Mouse (Mus musculus) forebrain, embryonic 11.5 days (tissue): ENCODE measurements around the gene Arid5b. TPM values are rescaled to one million over a fixed set of nuclear protein-coding genes. Genes with fewer than 3 reads are reported as not detected.

Experiments used
- ATAC-seq: fragments of 200-750 bp; cut with Nextera tagmentation; replicated peaks from 2 replicates; pipeline ENCODE4 v1.8.0; 2017; ENCODE audit warnings: moderate TSS enrichment; ENCODE audit not compliant: low FRiP score
- DNase-seq: peaks from one replicate; pipeline ENCODE4 v3.0.0-alpha.2; 2017; ENCODE audit warnings: low spot score
- H3K27ac ChIP-seq: fragments of 300-500 bp; sonication (generic); 2 replicates; pipeline ENCODE4 v1.5.1; 2014; ENCODE audit warnings: low read depth, low read length
- H3K27me3 ChIP-seq: fragments of 300-500 bp; sonication (generic); 2 replicates; pipeline ENCODE4 v1.6.1; 2014; ENCODE audit warnings: mild to moderate bottlenecking, low read length, mixed read lengths; ENCODE audit not compliant: control insufficient read depth, insufficient read depth
- H3K36me3 ChIP-seq: fragments of 300-500 bp; sonication (generic); 2 replicates; pipeline ENCODE4 v1.6.1; 2014; ENCODE audit warnings: mild to moderate bottlenecking, low read length, moderate library complexity, mixed read lengths; ENCODE audit not compliant: control insufficient read depth, insufficient read depth
- H3K4me1 ChIP-seq: fragments of 300-500 bp; sonication (generic); replicated peaks from 2 replicates; pipeline ENCODE4 v1.6.1; 2014; ENCODE audit warnings: low read length, mixed read lengths; ENCODE audit not compliant: control insufficient read depth, insufficient read depth
- H3K4me2 ChIP-seq: fragments of 300-500 bp; sonication (generic); 2 replicates; pipeline ENCODE4 v1.6.1; 2014; ENCODE audit warnings: low read depth, mild to moderate bottlenecking, low read length, moderate library complexity, mixed read lengths; ENCODE audit not compliant: severe bottlenecking
- H3K4me3 ChIP-seq: fragments of 300-500 bp; sonication (generic); 2 replicates; pipeline ENCODE4 v1.5.1; 2014; ENCODE audit warnings: low read depth, low read length
- H3K9ac ChIP-seq: fragments of 300-500 bp; sonication (generic); 2 replicates; pipeline ENCODE4 v1.6.1; 2014; ENCODE audit warnings: low read length
- H3K9me3 ChIP-seq: fragments of 300-500 bp; sonication (generic); 2 replicates; pipeline ENCODE4 v1.6.1; 2016; ENCODE audit warnings: low read length, mixed read lengths; ENCODE audit not compliant: control insufficient read depth
- WGBS: fragments of 180-500 bp; shearing (Covaris S2); extraction: QIAGEN DNeasy Blood & Tissue Kit; methylation state at CpG from one replicate; pipeline ENCODE4 v1.1.7; 2014; 5-methylcytosine and 5-hydroxymethylcytosine counted together
- polyA plus RNA-seq: library from polyadenylated mRNA; unstranded; fragments of >200 nt; fragmentation: Nextera tagmentation; extraction: Ambion mirVana; gene quantifications from 2 replicates; pipeline ENCODE4 v1.2.1, GENCODE M21; 2014

Arid5b gene
- polyA plus RNA-seq, 1 experiment from 2014 or later, result 17.1 TPM

DNA sequence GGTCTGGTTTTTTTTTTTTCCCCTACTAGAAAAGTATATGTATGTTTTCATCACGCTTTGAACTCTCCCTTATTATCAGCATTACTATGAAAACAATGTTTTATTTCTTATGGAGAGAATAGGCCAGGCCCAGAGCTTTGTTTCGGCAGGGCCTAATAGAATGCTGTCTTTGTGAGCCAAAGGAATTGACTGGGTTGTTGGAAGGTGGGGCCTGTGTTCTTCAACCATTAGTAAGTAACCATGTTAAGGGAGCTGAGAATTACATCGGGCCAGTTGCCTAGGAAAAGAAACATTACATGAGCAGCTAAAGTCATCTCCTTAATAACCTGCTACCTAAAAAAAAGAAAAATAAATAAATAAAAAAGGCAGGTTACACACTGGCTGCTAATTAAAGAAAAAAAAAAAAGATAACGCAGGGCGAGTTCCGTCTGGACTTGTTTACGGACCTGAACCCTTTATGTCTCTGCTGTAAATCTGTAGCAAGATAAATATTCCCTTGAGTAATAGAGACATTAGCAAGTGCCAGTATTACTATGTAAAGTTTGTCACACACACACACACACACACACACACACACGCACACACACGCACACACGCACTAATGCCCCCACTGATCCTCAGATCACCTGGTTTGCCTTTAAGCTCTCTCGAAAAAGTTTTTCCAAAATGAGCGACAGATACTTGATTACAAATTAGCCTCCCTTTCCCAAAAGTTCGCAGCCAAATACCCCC is 47.7 kb downstream of the Arid5b start:
- H3K27ac ChIP-seq, result no peak overlapping the region
- no peak overlapping the region for H3K4me2 ChIP-seq
- H3K4me1 ChIP-seq, result no peaks in the 10 kb centered on the region
- WGBS, result 80% methylated on average over 13 of the region's 13 CpGs
- no peak overlapping the region for H3K9ac ChIP-seq
- no peaks in the 10 kb centered on the region for H3K36me3 ChIP-seq
- no peaks in the 10 kb centered on the region for H3K9me3 ChIP-seq
- ATAC-seq (no peak), DNase-seq (no peak)
- H3K27me3 ChIP-seq, result no peaks in the 10 kb centered on the region
- no peak overlapping the region for H3K4me3 ChIP-seq

DNA sequence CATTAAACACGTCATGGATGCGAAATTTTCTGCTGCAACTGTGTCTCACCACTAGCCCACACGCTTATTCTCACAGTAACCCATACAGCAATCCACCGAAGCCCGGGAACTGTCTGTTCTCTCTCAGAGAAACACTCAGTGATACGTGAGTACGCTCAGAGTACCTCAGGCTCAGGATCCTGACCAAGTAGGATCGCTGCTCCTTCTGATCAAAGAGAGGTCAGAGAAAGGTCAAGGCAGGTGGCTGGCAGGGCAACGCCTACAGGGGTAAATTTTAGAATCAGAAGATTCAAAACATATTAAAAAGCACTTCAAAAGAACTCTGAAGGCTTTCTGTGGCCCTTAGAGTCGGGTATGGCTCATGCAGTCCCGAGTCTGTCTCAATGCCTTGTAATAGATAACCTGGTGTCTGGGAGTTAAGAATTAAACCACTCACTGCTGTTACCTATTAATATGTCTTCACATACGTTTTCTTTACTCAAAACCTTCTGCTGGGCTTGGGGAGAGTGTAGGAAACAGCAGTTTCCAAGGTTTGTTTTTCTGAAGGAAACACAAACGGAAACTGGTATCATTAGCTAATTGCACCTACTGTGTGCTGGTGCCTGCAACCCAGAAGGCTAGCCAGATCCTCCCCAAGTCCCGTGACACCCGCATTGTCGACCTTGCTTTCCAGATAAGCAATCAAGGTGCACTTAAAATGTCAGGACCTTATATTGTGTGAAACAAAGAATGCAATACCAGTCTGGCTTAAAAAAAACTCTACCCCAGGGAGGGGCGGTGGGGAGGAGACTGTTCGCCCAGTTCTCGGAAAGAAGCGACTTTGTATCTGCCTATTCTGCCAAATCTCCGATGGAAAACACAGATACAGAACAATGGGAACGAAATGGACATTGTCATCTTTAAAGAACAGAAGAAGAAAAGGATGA is 48.6 kb downstream of the Arid5b start:
- Histone ChIP-seq H3K27ac (no peak overlapping the region), H3K27me3 (no peaks in the 10 kb centered on the region), H3K4me2 (no peak overlapping the region), H3K36me3 (no peaks in the 10 kb centered on the region), H3K9me3 (no peaks in the 10 kb centered on the region), H3K4me3 (no peak overlapping the region), H3K4me1 (no peaks in the 10 kb centered on the region), H3K9ac (no peak overlapping the region)
- no peak for ATAC-seq
- 81% methylated on average over 22 of the region's 22 CpGs for WGBS
- no peak for DNase-seq

DNA sequence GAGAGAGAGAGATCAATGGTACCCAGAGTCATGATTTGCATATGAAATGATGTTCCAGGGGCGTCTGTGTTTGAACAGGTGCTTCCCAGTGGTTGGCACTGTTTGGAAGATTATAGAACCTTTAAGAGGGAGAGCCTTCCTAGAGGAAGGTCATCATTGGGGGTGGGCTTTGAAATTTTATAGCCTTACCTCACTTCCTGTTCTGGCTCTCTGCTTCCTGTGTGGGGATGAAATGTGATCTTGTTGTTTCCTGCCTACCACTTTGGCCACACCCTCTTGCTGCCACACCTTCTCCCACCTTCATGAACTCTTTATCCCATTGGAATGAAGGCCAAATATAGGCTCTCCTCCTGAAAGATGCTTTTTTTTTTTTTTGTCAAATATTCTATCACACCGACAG is 55.9 kb downstream of the Arid5b start:
- Histone ChIP-seq H3K36me3 (peaks cover 2% of the 10 kb centered on the region; the same call in 1 of the 2 replicates), H3K4me3 (no peak overlapping the region)
- WGBS, result 84% methylated on average over 2 of the region's 2 CpGs

DNA sequence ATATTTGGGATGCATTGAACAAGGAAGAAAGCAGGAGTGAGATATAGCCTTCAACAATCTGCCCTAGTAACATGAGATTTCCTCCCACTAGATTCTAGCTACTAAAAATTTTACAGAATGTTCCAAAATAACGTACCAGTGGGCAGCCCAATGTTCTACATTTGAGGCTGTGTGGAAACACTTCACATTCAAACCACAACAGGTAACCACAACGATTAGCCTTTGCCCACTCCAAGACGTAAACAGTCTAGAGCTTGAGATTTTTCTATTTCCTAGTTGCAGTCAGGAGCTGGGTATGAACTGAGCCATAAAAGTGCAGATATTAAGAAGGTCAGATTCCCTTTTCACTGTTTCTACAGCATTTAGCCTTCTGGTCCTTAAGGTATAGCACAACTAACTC is 56.5 kb downstream of the Arid5b start:
- DNase-seq, result no peak
- H3K27ac ChIP-seq, result no peak overlapping the region
- H3K4me1 ChIP-seq, result no peaks in the 10 kb centered on the region
- no peak overlapping the region for H3K4me3 ChIP-seq
- WGBS, result 92% methylated on average over 3 of the region's 3 CpGs
- no peak overlapping the region for H3K4me2 ChIP-seq
- no peaks in the 10 kb centered on the region for H3K27me3 ChIP-seq
- peaks cover 2% of the 10 kb centered on the region; the same call in 1 of the 2 replicates for H3K36me3 ChIP-seq
- H3K9ac ChIP-seq, result no peak overlapping the region
- peaks cover 4% of the 10 kb centered on the region; the same call in 1 of the 2 replicates for H3K9me3 ChIP-seq
- no peak for ATAC-seq

More for the DNA sequence above, 55.9 kb downstream of the Arid5b start:
- H3K4me2 ChIP-seq, result no peak overlapping the region
- DNase-seq (no peak), ATAC-seq (no peak)
- no peaks in the 10 kb centered on the region for H3K9me3 ChIP-seq
- H3K4me1 ChIP-seq, result no peaks in the 10 kb centered on the region
- H3K9ac ChIP-seq, result no peak overlapping the region
- no peak overlapping the region for H3K27ac ChIP-seq
- H3K27me3 ChIP-seq, result no peaks in the 10 kb centered on the region

DNA sequence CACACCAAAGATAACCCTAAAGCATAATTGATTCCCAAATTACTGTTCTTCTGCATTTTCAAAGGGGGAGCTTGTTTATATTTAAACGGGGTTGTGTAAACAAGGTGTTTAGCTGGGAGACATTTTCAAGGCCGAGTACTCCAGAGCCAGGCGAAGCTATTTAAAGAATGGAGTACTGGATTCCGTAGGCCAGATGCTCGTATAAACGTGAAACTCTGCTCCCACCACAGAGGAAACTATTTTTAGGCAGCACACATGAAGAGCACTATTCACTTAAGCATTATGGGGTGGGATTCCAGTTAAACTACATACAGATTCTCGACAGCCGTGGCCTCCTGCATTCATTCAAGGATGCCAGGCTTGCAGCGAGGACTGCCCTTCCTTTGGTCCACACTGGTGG is 59.2 kb downstream of the Arid5b start:
- Histone ChIP-seq H3K36me3 (peaks cover 2% of the 10 kb centered on the region; the same call in 1 of the 2 replicates), H3K27ac (no peak overlapping the region), H3K9ac (no peak overlapping the region), H3K27me3 (no peaks in the 10 kb centered on the region), H3K4me1 (no peaks in the 10 kb centered on the region), H3K4me3 (no peak overlapping the region), H3K9me3 (peaks cover 5% of the 10 kb centered on the region; the same call in 1 of the 2 replicates), H3K4me2 (no peak overlapping the region)
- DNase-seq (no peak), ATAC-seq (no peak)
- WGBS, result 87% methylated on average over 9 of the region's 9 CpGs

DNA sequence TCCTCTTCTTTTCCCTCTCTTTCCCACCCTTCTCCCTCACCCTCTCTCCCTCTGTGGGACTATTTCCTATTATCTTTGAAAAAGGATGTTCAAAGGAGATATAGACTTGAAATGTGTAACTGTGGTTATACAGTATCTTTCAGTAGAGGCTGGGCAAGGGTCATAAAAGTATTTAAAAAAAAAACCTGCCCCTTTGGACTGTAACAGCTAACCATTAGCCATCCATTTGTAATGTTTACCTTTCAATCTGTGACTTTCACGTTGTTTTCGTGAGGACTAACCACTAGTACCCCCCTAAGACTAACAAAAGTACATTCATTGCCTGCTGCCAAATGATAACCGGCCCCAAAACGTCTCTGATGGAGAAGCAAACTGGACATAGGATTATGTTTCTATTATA is 59.9 kb downstream of the Arid5b start:
- H3K4me2 ChIP-seq, result no peak overlapping the region
- H3K4me3 ChIP-seq, result no peak overlapping the region
- 88% methylated on average over 4 of the region's 4 CpGs for WGBS
- ATAC-seq, result no peak
- H3K9ac ChIP-seq, result no peak overlapping the region
- H3K27ac ChIP-seq, result no peak overlapping the region
- peaks cover 2% of the 10 kb centered on the region; the same call in 1 of the 2 replicates for H3K36me3 ChIP-seq
- H3K4me1 ChIP-seq, result no peaks in the 10 kb centered on the region
- peaks cover 5% of the 10 kb centered on the region; the same call in 1 of the 2 replicates for H3K9me3 ChIP-seq
- no peaks in the 10 kb centered on the region for H3K27me3 ChIP-seq
- DNase-seq, result no peak

DNA sequence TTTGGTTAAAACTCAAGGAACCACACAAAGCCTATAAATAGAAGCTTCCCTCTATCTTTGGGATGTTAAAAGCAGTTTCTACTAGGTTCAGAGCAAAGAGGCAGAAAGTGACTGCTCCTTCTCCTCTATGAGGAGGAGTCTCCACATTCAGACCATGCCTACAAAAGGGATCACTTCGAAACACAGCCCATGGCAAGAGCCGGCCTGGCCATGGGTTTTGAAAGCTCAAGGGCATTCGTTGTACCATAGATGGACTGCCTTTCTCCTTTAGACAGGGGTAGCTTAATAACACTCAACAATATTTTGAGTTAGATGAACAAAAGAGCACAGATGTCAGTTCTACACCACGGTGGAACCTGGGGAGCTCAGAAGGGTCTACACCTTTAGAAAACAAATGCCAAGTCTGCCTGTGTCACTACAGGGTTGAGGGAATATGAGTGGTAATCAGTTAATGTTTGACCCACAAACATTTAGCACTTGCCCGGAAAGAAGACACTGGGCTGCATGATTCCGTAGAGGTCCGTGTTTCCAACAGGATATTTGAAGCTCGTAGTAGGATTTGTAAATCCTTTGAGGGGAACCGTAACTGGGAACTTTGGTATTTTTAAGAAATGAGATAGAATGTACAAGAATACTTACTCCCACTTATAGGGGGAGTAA is 63.6 kb downstream of the Arid5b start:
- ATAC-seq (no peak), DNase-seq (no peak)
- Histone ChIP-seq H3K27ac (no peak overlapping the region), H3K4me1 (peaks cover 3% of the 10 kb centered on the region; the same call in 1 of the 2 replicates), H3K36me3 (no peaks in the 10 kb centered on the region), H3K9ac (no peak overlapping the region), H3K27me3 (no peaks in the 10 kb centered on the region), H3K4me2 (no peak overlapping the region), H3K9me3 (peaks cover 5% of the 10 kb centered on the region; the same call in 1 of the 2 replicates), H3K4me3 (no peak overlapping the region)
- 96% methylated on average over 9 of the region's 9 CpGs for WGBS
